Mouse (Mus musculus) ES-Bruce4 (cell line): Measurements from ENCODE around the gene Pbld1.

Source experiments
- CTCF ChIP-seq: IDR thresholded peaks from one replicate; pipeline ENCODE4 v1.8.1; 2011; ENCODE audit warnings: low read depth, low read length
- EP300 ChIP-seq: IDR thresholded peaks from 2 replicates; pipeline ENCODE4 v1.6.1; 2011; ENCODE audit warnings: low read depth, low read length; ENCODE audit not compliant: insufficient read depth
- POLR2A ChIP-seq: IDR thresholded peaks from one replicate; pipeline ENCODE4 v1.8.1; 2011; ENCODE audit warnings: low read length; ENCODE audit not compliant: insufficient read depth

DNA sequence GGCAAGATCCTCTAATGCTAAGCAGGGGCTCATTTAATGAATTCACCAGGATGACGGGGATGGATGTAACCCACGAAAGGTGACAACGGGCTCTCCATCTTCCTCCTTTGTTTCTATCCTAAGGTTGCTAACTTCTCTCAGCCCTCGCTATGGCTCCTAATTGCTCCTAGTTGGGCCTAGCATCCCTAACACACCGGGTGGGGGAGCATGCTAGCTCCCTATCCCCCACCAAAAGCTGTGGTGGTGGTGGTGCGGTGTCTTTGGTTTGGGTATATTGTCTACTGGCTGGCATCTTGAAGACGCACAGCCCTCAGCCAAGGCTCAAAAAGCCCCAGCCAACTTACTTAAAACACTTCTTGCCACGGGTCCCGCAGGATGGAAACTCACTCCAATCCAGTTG is 56.4 kb downstream of the Pbld1 start:
- TF ChIP-seq EP300, result no peak
- TF ChIP-seq POLR2A, result no peak
- no peak for TF ChIP-seq CTCF
